Mouse (Mus musculus) thymus, postnatal 14 days (tissue): ENCODE results near the gene Iqschfp.

Experiments
- DNase-seq: peaks from one replicate; pipeline ENCODE4 v3.0.0; 2021

The Iqschfp gene

GRCm38 (mm10) chr3:68499532-68500152, 607.6 kb downstream of the Iqschfp start:
- no peak for DNase-seq

DNA sequence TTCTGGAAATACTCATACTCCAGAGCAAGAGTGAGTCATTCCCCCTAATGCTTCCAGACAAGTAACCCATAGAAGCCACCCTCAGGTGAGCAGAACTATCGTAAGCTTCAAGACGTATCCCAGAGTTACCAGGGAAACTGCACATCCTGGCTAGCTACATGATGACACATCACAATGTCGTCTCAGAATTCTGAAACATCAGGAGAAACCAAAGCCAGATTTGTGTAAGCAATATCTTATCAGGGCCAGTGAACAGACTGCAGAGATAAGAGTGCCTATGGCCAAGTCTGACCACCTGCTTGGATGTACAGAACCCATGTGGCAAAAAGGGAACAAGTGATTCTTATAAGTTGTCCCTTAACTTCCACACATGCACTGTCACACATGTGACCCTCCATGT, 612.8 kb downstream of the Iqschfp start:
- no peak for DNase-seq

GRCm38 (mm10) chr3:68506769-68507318, 614.8 kb downstream of the Iqschfp start:
- no peak for DNase-seq

GRCm38 (mm10) chr3:68508629-68509028, 616.6 kb downstream of the Iqschfp start:
- DNase-seq: no peak

GRCm38 (mm10) chr3:68510872-68511271, 618.8 kb downstream of the Iqschfp start:
- DNase-seq: no peak

DNA sequence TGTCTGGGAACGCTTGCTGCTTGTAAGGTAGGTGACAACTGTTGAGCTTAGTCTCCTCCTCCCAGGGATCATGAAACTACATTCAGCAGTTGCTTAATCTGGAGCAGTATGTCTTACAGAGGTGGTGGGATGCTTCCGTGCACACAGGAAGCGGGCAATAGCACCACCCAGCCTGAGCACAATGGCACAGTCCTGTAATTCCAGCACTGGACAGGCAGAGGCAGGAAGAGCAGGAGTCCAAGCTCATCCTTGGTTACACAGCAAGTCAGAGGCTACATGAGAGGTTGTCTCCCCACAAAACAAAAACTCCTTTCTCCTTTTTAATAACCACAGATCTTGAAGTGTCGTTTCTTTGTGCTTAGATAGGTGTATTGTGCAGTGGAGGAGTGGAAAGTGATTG, 619.7 kb downstream of the Iqschfp start:
- DNase-seq: no peak

DNA sequence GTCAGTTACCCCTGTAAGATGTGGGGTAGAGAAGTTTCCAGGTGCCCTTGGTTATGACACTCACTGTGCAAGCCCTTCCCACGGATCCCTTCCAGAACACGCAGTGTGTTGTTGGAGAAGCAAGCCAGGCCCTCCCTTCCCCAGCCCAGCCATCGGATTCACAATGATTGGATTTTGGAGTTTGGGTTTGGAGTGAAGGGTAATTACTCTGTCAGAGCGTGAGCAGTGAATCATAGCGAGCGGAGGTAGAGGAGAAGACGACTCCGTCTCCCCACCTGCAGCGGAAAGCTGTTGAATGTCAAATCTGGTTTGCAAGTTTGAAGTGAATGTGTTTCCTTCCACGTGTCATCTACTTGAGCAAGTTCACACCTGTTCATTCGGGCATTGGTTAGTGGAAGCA, 620.3 kb downstream of the Iqschfp start:
- no peak for DNase-seq

DNA sequence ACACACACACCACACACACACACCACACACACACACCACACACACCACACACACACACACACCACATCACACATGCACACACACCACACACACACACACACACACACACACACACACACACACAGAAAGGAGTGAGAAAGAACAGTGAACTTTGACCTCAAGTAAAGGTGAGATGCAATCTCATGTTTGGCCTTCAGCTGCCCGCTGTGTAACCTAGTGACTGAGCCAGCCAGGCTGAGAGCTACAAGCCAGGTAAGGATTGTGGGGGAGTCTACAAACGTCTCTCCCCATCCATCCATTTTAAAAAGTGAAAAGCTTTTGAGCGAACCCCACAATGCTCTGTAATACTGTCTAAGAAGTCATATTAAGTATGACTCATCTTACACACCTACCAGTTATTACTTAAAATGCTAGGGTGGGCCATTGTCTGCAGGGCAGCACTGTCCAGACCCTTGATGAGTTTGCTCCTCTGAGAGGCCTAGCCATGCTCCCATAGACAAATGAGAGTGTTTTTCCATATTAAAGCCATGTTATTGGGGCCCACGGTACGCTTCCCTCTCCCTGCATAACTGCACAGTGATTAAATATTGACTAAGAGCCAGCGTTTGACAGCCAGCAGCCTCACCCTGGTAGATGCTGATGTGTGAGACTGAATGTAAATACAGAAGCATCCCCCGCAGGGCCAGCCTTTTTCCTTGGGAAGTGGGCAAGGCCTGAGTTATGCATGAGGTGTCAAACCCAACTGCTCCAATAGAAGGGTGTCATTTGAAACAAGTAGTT, 621.5 kb downstream of the Iqschfp start:
- no peak for DNase-seq

GRCm38 (mm10) chr3:68514120-68514497, 622.1 kb downstream of the Iqschfp start:
- DNase-seq: no peak

DNA sequence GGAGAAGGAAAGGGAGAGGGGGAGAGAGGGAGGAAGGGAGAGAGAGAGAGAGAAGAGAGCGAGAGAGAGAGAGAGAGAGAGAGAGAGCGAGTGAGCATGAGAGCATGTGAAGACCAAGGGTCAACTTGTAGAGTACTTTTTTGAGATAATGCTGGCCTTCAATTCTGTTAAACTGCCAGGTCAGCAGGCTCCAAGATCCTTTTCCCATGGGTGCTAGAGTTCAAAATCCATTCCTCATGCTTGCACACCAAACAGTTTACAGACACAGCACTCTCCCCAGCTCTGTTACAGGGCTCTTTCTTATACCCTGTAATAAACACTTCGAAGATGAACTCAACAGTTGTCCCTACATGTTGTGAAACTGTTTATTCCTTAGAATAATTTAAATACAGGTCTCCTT, 622.7 kb downstream of the Iqschfp start:
- no peak for DNase-seq

- no peak for DNase-seq
These were observed 624.5 kb downstream of the Iqschfp start for GRCm38 (mm10) chr3:68516393-68517081.

DNA sequence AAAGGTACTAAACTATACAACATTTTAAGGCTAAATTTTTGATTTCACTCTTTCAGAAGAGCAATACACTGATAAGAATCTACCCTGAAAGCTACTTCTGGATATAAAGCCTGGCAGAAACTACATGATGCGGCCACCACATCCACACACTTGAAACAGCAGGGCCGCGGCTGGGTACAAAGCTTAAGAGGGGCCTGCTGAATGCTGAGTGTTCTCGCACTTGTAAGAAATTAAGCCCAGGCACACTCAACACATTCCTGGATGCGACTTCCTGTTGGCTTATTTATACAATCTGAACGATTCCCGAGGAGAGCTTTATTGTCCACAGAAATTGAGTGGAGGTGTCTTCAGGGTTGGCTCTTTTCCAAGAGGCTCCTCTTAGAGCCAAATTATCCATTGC, 625.2 kb downstream of the Iqschfp start:
- DNase-seq: no peak

- DNase-seq: no peak
These were observed 626.0 kb downstream of the Iqschfp start for GRCm38 (mm10) chr3:68518041-68518440.

DNA sequence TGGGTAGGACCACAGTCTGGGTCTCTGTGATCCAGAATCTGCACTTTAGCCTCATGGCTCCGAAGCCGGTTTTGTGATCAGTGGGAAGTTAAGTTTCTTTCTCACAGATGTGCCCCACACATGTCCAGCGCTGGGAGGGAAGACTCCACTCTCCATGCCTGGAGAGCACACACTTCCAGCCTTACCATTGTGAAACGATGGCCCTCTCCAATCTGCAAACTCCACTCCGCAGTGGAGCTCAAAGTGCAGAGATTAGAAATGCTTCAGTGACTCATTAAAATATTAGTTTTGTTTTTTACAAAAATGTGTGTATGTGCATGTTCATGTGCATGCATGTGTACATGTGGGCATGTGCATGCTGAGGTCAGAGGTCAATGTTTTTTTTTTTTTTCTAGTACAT, 626.6 kb downstream of the Iqschfp start:
- DNase-seq: no peak

- no peak for DNase-seq
These were observed 633.4 kb downstream of the Iqschfp start for GRCm38 (mm10) chr3:68525361-68525878.

GRCm38 (mm10) chr3:68526416-68526815, 634.4 kb downstream of the Iqschfp start:
- no peak for DNase-seq

DNA sequence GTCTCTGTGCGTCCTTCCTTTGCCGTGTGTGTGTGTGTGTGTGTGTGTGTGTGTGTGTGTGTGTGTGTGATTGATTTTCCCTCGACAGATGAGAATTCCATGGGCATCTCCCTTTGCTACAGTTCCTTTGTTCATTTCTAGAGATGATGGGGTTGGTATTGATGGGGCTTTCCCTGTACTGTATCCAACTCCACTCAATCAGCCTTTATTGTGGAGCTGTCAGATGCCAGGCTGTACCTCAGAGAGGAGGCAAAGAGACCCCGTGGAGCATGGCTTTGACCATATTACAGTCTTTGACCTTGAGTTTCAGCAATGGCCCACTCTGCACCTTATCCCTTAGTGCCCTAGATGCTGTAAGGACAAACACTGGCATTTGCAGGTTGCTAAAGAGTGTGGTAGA, 635.1 kb downstream of the Iqschfp start:
- no peak for DNase-seq

DNA sequence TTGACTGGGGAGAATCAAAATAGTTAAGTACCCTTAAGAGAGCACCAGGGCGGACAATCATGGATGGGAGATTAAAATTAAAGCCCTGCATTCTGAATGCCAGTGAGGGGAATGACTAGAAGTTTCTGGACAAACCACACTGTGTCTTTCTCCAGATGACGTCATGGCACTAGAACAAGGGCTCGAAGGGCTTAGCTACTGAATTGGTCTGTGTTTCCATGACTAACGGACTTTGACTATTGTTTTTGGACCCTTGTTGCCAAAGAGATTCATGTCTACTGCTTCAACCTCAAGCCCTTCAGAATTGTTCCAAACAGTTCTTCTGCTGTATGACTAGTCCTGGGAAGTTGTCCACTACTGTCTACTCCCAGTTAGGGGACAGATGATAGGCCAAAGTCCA, 639.9 kb downstream of the Iqschfp start:
- DNase-seq: no peak

GRCm38 (mm10) chr3:68534571-68535051, 642.6 kb downstream of the Iqschfp start:
- DNase-seq: no peak

GRCm38 (mm10) chr3:68535160-68535728, 643.2 kb downstream of the Iqschfp start:
- no peak for DNase-seq

- DNase-seq: no peak
These were observed 644.0 kb downstream of the Iqschfp start for GRCm38 (mm10) chr3:68536071-68536470.

GRCm38 (mm10) chr3:68541688-68542087, 649.7 kb downstream of the Iqschfp start:
- DNase-seq: no peak

- DNase-seq: peak; percentile 17
These were observed 651.0 kb downstream of the Iqschfp start for GRCm38 (mm10) chr3:68542944-68543501.
